Mouse (Mus musculus) ovary, postnatal 10 days (tissue): ENCODE results near the gene Map2k2.
"Not testable (repeated sequence)": the region's sequence is repeated elsewhere in the genome, so short reads cannot be mapped to it uniquely, and the experiment has no call there.

ENCODE experiments used
- DNase-seq: peaks from one replicate; pipeline ENCODE4 v3.0.0; 2022; ENCODE audit warnings: low spot score

Gene Map2k2

GRCm38 (mm10) chr10:81105565-81106112 is at the start of gene Map2k2:
TSS of gene Map2k2 (plus strand) at chr10:81105915.
- peak; percentile 89 for DNase-seq

- DNase-seq, result no peak
Measured at GRCm38 (mm10) chr10:81057406-81058130, 48.1 kb upstream of the Map2k2 start.

GRCm38 (mm10) chr10:81058896-81059295 is 46.8 kb upstream of the Map2k2 start:
- no peak for DNase-seq

GRCm38 (mm10) chr10:81059603-81060543 is 45.8 kb upstream of the Map2k2 start, which contains the start of gene Sgta:
TSS of gene Sgta (minus strand) at chr10:81060181.
- DNase-seq, result peak; percentile 96

- DNase-seq, result no peak
Measured at GRCm38 (mm10) chr10:81062710-81063109, 43.0 kb upstream of the Map2k2 start.

GRCm38 (mm10) chr10:81064519-81064918 is 41.2 kb upstream of the Map2k2 start:
- not testable (repeated sequence) for DNase-seq

GRCm38 (mm10) chr10:81068706-81069105 is 37.0 kb upstream of the Map2k2 start:
- no peak for DNase-seq

GRCm38 (mm10) chr10:81069836-81070235 is 35.9 kb upstream of the Map2k2 start, which contains the start of gene Thop1:
TSS of gene Thop1 (plus strand) at chr10:81070035.
- DNase-seq, result peak; percentile 85

- no peak for DNase-seq
Measured at GRCm38 (mm10) chr10:81072290-81072689, 33.4 kb upstream of the Map2k2 start.

GRCm38 (mm10) chr10:81073464-81073863 is 32.3 kb upstream of the Map2k2 start:
- no peak for DNase-seq

GRCm38 (mm10) chr10:81075734-81076133 is 30.0 kb upstream of the Map2k2 start:
- DNase-seq, result no peak

GRCm38 (mm10) chr10:81076356-81076755 is 29.4 kb upstream of the Map2k2 start:
- DNase-seq, result no peak

- no peak for DNase-seq
Measured at GRCm38 (mm10) chr10:81077916-81078315, 27.8 kb upstream of the Map2k2 start.

GRCm38 (mm10) chr10:81080008-81080655 is 25.6 kb upstream of the Map2k2 start:
- no peak for DNase-seq

GRCm38 (mm10) chr10:81082168-81082960 is 23.4 kb upstream of the Map2k2 start:
- DNase-seq, result peak; percentile 40

- DNase-seq, result no peak
Measured at GRCm38 (mm10) chr10:81087021-81087420, 18.7 kb upstream of the Map2k2 start.

- DNase-seq, result no peak
Measured at GRCm38 (mm10) chr10:81089216-81089615, 16.5 kb upstream of the Map2k2 start.

- no peak for DNase-seq
Measured at GRCm38 (mm10) chr10:81090621-81091020, 15.1 kb upstream of the Map2k2 start.

- DNase-seq, result no peak
Measured at GRCm38 (mm10) chr10:81092465-81093250, 13.1 kb upstream of the Map2k2 start.

- DNase-seq, result no peak
Measured at GRCm38 (mm10) chr10:81094931-81095678, 10.6 kb upstream of the Map2k2 start.
